Mouse (Mus musculus): ENCODE results near the gene Nr2c2ap. TPM values are rescaled to one million over a fixed set of nuclear protein-coding genes. Genes with fewer than 3 reads are reported as not detected.

Gene Nr2c2ap
- polyA plus RNA-seq, 1 experiment, result 14.8 TPM

- TF ChIP-seq CTCF (conservative IDR thresholded peaks at IDR 0.05; ENCODE audit: insufficient read depth, insufficient read length, low read depth, low read length), result peak; percentile 80
- TF ChIP-seq POLR2A (IDR thresholded peaks at IDR 0.05; ENCODE audit: low read depth, low read length), result no peak
- no peaks in the 10 kb centered on the region for H3K27me3 ChIP-seq (replicated peaks; ENCODE audit: control insufficient read depth, insufficient read depth, low read length)
- H3K27ac ChIP-seq (ENCODE audit: insufficient read depth, low read depth, low read length), result no peak overlapping the region
- no peaks in the 10 kb centered on the region for H3K36me3 ChIP-seq (ENCODE audit: control insufficient read depth, insufficient read depth, low read length)
- peaks cover 5% of the 10 kb centered on the region; the same call in 1 of the 2 replicates for H3K4me1 ChIP-seq (ENCODE audit: control insufficient read depth, insufficient read depth, low read length)
- 2% methylated on average over 21 of the region's 21 CpGs for WGBS
- peak; percentile 46 for DNase-seq
- no peak overlapping the region for H3K4me3 ChIP-seq (ENCODE audit: insufficient read depth, low read depth, low read length)
Measured at GRCm38 (mm10) chr8:70166504-70167110, 35.5 kb downstream of the Nr2c2ap start.

- no peaks in the 10 kb centered on the region for H3K36me3 ChIP-seq (ENCODE audit: control insufficient read depth, insufficient read depth, low read length)
- peaks cover 8% of the 10 kb centered on the region for H3K4me1 ChIP-seq (ENCODE audit: control insufficient read depth, insufficient read depth, low read length)
- H3K4me3 ChIP-seq (ENCODE audit: insufficient read depth, low read depth, low read length), result no peak overlapping the region
- H3K27me3 ChIP-seq (replicated peaks; ENCODE audit: control insufficient read depth, insufficient read depth, low read length), result no peaks in the 10 kb centered on the region
- 86% methylated on average over 3 of the region's 3 CpGs for WGBS
- no peak overlapping the region for H3K27ac ChIP-seq (ENCODE audit: insufficient read depth, low read depth, low read length)
- TF ChIP-seq CTCF (conservative IDR thresholded peaks at IDR 0.05; ENCODE audit: insufficient read depth, insufficient read length, low read depth, low read length) (no peak), POLR2A (IDR thresholded peaks at IDR 0.05; ENCODE audit: low read depth, low read length) (no peak)
- DNase-seq, result no peak
Measured at GRCm38 (mm10) chr8:70170116-70170515, 39.0 kb downstream of the Nr2c2ap start.

GRCm38 (mm10) chr8:70170748-70171147 lies 39.6 kb downstream of the Nr2c2ap start:
- H3K4me3 ChIP-seq (ENCODE audit: insufficient read depth, low read depth, low read length), result no peak overlapping the region
- H3K27me3 ChIP-seq (replicated peaks; ENCODE audit: control insufficient read depth, insufficient read depth, low read length), result no peaks in the 10 kb centered on the region
- DNase-seq, result peak; percentile 87
- peaks cover 8% of the 10 kb centered on the region for H3K4me1 ChIP-seq (ENCODE audit: control insufficient read depth, insufficient read depth, low read length)
- no peak overlapping the region for H3K27ac ChIP-seq (ENCODE audit: insufficient read depth, low read depth, low read length)
- H3K36me3 ChIP-seq (ENCODE audit: control insufficient read depth, insufficient read depth, low read length), result no peaks in the 10 kb centered on the region
- no peak for TF ChIP-seq CTCF (conservative IDR thresholded peaks at IDR 0.05; ENCODE audit: insufficient read depth, insufficient read length, low read depth, low read length)
- no peak for TF ChIP-seq POLR2A (IDR thresholded peaks at IDR 0.05; ENCODE audit: low read depth, low read length)
- WGBS, result 54% methylated on average over 3 of the region's 3 CpGs

GRCm38 (mm10) chr8:70171240-70171639 lies 40.1 kb downstream of the Nr2c2ap start:
- TF ChIP-seq CTCF (conservative IDR thresholded peaks at IDR 0.05; ENCODE audit: insufficient read depth, insufficient read length, low read depth, low read length) (no peak), POLR2A (IDR thresholded peaks at IDR 0.05; ENCODE audit: low read depth, low read length) (no peak)
- Histone ChIP-seq H3K27ac (ENCODE audit: insufficient read depth, low read depth, low read length) (no peak overlapping the region), H3K4me1 (ENCODE audit: control insufficient read depth, insufficient read depth, low read length) (peaks cover 8% of the 10 kb centered on the region), H3K27me3 (replicated peaks; ENCODE audit: control insufficient read depth, insufficient read depth, low read length) (no peaks in the 10 kb centered on the region), H3K4me3 (ENCODE audit: insufficient read depth, low read depth, low read length) (no peak overlapping the region), H3K36me3 (ENCODE audit: control insufficient read depth, insufficient read depth, low read length) (no peaks in the 10 kb centered on the region)
- no peak for DNase-seq
- WGBS, result 75% methylated on average over 7 of the region's 7 CpGs

GRCm38 (mm10) chr8:70172043-70172681 lies 41.0 kb downstream of the Nr2c2ap start, which contains the start of gene Tmem161a:
Gene Tmem161a (plus strand): TSS chr8:70172356.
- Histone ChIP-seq H3K27me3 (replicated peaks; ENCODE audit: control insufficient read depth, insufficient read depth, low read length) (no peaks in the 10 kb centered on the region), H3K4me3 (ENCODE audit: insufficient read depth, low read depth, low read length) (peak within 1 kb of the TSS; percentile 80), H3K4me1 (ENCODE audit: control insufficient read depth, insufficient read depth, low read length) (peaks cover 8% of the 10 kb centered on the region), H3K27ac (ENCODE audit: insufficient read depth, low read depth, low read length) (peak within 1 kb of the TSS; percentile 58; the same call in 1 of the 2 replicates), H3K36me3 (ENCODE audit: control insufficient read depth, insufficient read depth, low read length) (no peaks in the 10 kb centered on the region)
- DNase-seq, result peak; percentile 98
- peak; percentile 61 for TF ChIP-seq POLR2A (IDR thresholded peaks at IDR 0.05; ENCODE audit: low read depth, low read length)
- no peak for TF ChIP-seq CTCF (conservative IDR thresholded peaks at IDR 0.05; ENCODE audit: insufficient read depth, insufficient read length, low read depth, low read length)
- 1% methylated on average over 27 of the region's 27 CpGs for WGBS

- 71% methylated on average over 5 of the region's 5 CpGs for WGBS
Measured at GRCm38 (mm10) chr8:70173320-70173719, 42.2 kb downstream of the Nr2c2ap start.

GRCm38 (mm10) chr8:70174079-70174478 lies 42.9 kb downstream of the Nr2c2ap start:
- Histone ChIP-seq H3K27me3 (replicated peaks; ENCODE audit: control insufficient read depth, insufficient read depth, low read length) (no peaks in the 10 kb centered on the region), H3K27ac (ENCODE audit: insufficient read depth, low read depth, low read length) (no peak overlapping the region), H3K36me3 (ENCODE audit: control insufficient read depth, insufficient read depth, low read length) (no peaks in the 10 kb centered on the region; the same call in 1 of the 2 replicates), H3K4me3 (ENCODE audit: insufficient read depth, low read depth, low read length) (no peak overlapping the region), H3K4me1 (ENCODE audit: control insufficient read depth, insufficient read depth, low read length) (peaks cover 8% of the 10 kb centered on the region)
- TF ChIP-seq CTCF (conservative IDR thresholded peaks at IDR 0.05; ENCODE audit: insufficient read depth, insufficient read length, low read depth, low read length), result no peak
- TF ChIP-seq POLR2A (IDR thresholded peaks at IDR 0.05; ENCODE audit: low read depth, low read length), result no peak
- no peak for DNase-seq
- 88% methylated on average over 7 of the region's 7 CpGs for WGBS

More at GRCm38 (mm10) chr8:70173320-70173719, 42.2 kb downstream of the Nr2c2ap start:
- Histone ChIP-seq H3K27me3 (replicated peaks; ENCODE audit: control insufficient read depth, insufficient read depth, low read length) (no peaks in the 10 kb centered on the region), H3K36me3 (ENCODE audit: control insufficient read depth, insufficient read depth, low read length) (no peaks in the 10 kb centered on the region; the same call in 1 of the 2 replicates), H3K27ac (ENCODE audit: insufficient read depth, low read depth, low read length) (no peak overlapping the region), H3K4me1 (ENCODE audit: control insufficient read depth, insufficient read depth, low read length) (peaks cover 8% of the 10 kb centered on the region), H3K4me3 (ENCODE audit: insufficient read depth, low read depth, low read length) (no peak overlapping the region)
- no peak for DNase-seq
- TF ChIP-seq CTCF (conservative IDR thresholded peaks at IDR 0.05; ENCODE audit: insufficient read depth, insufficient read length, low read depth, low read length) (no peak), POLR2A (IDR thresholded peaks at IDR 0.05; ENCODE audit: low read depth, low read length) (no peak)

Data from kidney, adult 2 months (tissue).